Mouse (Mus musculus) intestine, embryonic 14.5 days (tissue): ENCODE measurements around the gene Angel1. TPM values are rescaled to one million over a fixed set of nuclear protein-coding genes. Genes with fewer than 3 reads are reported as not detected.

Experiments used
- ATAC-seq: fragments of 200-750 bp; cut with Nextera tagmentation; replicated peaks from 2 replicates; pipeline ENCODE4 v1.8.0; 2017; ENCODE audit warnings: low read depth, moderate number of reproducible peaks, moderate TSS enrichment, moderate library complexity; ENCODE audit not compliant: low FRiP score, low TSS enrichment
- DNase-seq: peaks from one replicate; pipeline ENCODE4 v3.0.0-alpha.2; 2018; ENCODE audit warnings: low spot score
- H3K27ac ChIP-seq: fragments of 300-500 bp; sonication (generic); 2 replicates; pipeline ENCODE4 v1.5.1; 2014; ENCODE audit warnings: low read depth, mild to moderate bottlenecking, control low read depth
- H3K27me3 ChIP-seq: fragments of 300-500 bp; sonication (generic); replicated peaks from 2 replicates; pipeline ENCODE4 v1.6.1; 2014; ENCODE audit warnings: low read length, control low read depth; ENCODE audit not compliant: control insufficient read depth, insufficient read depth
- H3K36me3 ChIP-seq: fragments of 300-500 bp; sonication (generic); 2 replicates; pipeline ENCODE4 v1.6.1; 2014; ENCODE audit warnings: low read length, control low read depth; ENCODE audit not compliant: control insufficient read depth, insufficient read depth
- H3K4me1 ChIP-seq: fragments of 300-500 bp; sonication (generic); replicated peaks from 2 replicates; pipeline ENCODE4 v1.6.1; 2014; ENCODE audit warnings: low read length, control low read depth, mixed read lengths; ENCODE audit not compliant: control insufficient read depth, insufficient read depth
- H3K4me2 ChIP-seq: fragments of 300-500 bp; sonication (generic); 2 replicates; pipeline ENCODE4 v1.6.1; 2014; ENCODE audit warnings: low read length
- H3K4me3 ChIP-seq: fragments of 300-500 bp; sonication (generic); 2 replicates; pipeline ENCODE4 v1.5.1; 2014; ENCODE audit warnings: low read depth, low read length, control low read depth, mixed read lengths
- H3K9ac ChIP-seq: fragments of 300-500 bp; sonication (generic); 2 replicates; pipeline ENCODE4 v1.6.1; 2014; ENCODE audit warnings: mild to moderate bottlenecking, low read length
- H3K9me3 ChIP-seq: fragments of 300-500 bp; sonication (generic); 2 replicates; pipeline ENCODE4 v1.6.1; 2016; ENCODE audit warnings: low read length, control low read depth; ENCODE audit not compliant: control insufficient read depth
- WGBS: fragments of 180-500 bp; shearing (Covaris S2); extraction: QIAGEN DNeasy Blood & Tissue Kit; methylation state at CpG from one replicate; pipeline ENCODE4 v1.1.7; 2014; 5-methylcytosine and 5-hydroxymethylcytosine counted together
- polyA plus RNA-seq: library from polyadenylated mRNA; unstranded; fragments of >200 nt; fragmentation: Nextera tagmentation; extraction: Ambion mirVana; gene quantifications from 2 replicates; pipeline ENCODE4 v1.2.1, GENCODE M21; 2014

The Angel1 gene
- polyA plus RNA-seq, 1 experiment from 2014 or later = 7.8 TPM

DNA sequence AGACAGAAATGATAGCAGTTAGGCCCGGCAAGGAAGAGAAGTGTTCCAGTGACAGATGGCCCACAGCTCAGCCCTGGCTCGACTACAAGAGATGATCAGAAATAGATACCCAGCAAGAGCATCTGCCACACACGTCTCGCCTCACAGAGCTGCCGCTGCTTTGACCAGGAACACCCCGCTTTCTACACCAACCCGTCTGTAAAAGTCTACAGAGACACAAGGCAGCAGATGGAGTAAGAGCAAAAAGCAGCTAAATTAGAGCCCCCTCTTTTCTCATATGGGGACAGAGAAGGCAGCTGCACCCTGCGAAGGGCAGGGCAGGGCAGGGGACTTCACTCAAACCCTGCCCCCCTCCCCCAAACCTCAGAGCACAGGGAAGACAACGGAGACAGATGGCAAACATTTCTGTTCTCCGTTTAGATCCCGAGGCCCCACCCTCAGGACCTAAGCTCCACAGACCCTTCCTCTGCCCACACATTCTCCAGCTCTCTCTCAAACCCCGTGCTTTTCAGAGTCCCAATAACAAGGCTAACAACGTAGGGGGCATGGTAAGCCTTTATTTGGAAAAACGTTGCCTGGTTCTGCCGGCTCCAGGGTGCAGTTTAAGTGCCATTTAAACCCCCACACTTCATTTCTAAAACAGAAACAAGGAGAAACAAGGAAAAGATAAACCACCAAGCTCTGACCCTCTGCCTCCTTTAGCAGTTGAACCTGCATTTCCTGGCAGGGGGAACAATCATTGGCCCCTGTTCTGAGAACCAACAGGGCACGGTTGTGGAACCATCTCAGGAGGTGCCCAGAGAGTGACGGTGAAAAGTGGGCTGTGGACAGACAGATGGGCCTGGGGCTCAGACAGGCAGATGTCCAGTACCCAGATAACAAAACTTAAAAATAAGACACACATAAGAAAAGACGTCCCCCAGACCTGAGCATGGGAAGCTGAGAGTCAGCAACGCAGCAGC, 26.0 kb downstream of the Angel1 start:
- no peaks in the 10 kb centered on the region for H3K9me3 ChIP-seq
- H3K9ac ChIP-seq = 0 out of 2 replicates have a peak overlapping the region, but pooled peaks have one; percentile 8
- WGBS = 29% methylated on average over 19 of the region's 19 CpGs
- no peak for ATAC-seq
- no peak overlapping the region for H3K4me3 ChIP-seq
- H3K4me1 ChIP-seq = peaks cover 5% of the 10 kb centered on the region
- no peak overlapping the region for H3K27ac ChIP-seq
- H3K36me3 ChIP-seq = peaks cover 5% of the 10 kb centered on the region; the same call in 1 of the 2 replicates
- no peak overlapping the region for H3K4me2 ChIP-seq
- no peak for DNase-seq
- no peaks in the 10 kb centered on the region for H3K27me3 ChIP-seq

DNA sequence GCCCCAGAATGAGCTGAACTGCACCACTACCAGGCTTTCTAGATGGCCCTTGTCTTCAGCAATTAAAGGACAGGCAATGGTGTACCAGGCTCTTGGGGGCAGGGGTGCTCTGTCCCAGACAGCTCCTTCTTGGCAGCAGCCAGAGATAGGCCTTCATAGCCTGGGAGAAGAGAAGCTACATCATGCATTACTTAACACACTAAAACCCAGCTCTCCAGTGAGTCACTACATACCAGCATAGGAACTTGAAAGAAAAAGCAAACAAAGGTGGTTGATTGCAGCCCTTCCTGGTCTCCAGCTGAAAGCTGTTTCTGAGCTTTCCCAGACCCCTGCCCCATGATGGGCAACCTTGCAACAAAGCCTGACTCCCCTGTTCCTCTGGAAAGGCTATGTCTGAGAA, 27.7 kb downstream of the Angel1 start:
- Histone ChIP-seq H3K36me3 (peaks cover 5% of the 10 kb centered on the region; the same call in 1 of the 2 replicates), H3K9ac (no peak overlapping the region), H3K9me3 (no peaks in the 10 kb centered on the region), H3K4me1 (peaks cover 5% of the 10 kb centered on the region), H3K4me3 (no peak overlapping the region), H3K4me2 (no peak overlapping the region), H3K27me3 (no peaks in the 10 kb centered on the region), H3K27ac (no peak overlapping the region)
- ATAC-seq (no peak), DNase-seq (no peak)

DNA sequence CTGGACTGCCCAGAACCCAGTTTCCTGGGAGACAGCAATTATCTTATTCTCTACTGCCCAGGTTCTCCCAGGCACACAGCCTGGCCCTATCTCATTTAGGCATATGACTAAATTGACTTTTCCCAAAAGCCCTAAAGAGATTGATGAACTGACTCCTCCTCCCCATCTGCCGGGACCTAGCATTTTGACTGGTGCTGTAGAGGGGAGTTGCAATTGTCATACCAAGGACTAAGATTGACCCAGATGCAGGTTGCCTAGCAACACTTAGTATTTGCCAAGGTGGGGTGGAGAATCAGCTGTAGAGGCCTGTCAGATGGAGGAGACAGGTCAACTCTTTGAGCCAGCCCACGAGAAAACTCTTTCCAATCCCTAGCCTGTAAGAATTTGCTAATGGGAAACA, 28.3 kb downstream of the Angel1 start:
- peaks cover 7% of the 10 kb centered on the region for H3K4me1 ChIP-seq
- H3K4me3 ChIP-seq = no peak overlapping the region
- ATAC-seq (no peak), DNase-seq (no peak)
- no peaks in the 10 kb centered on the region for H3K27me3 ChIP-seq
- no peaks in the 10 kb centered on the region for H3K9me3 ChIP-seq
- no peak overlapping the region for H3K9ac ChIP-seq
- H3K4me2 ChIP-seq = no peak overlapping the region
- no peak overlapping the region for H3K27ac ChIP-seq
- peaks cover 4% of the 10 kb centered on the region; the same call in 1 of the 2 replicates for H3K36me3 ChIP-seq
- WGBS = 62% methylated on average over 2 of the region's 2 CpGs

DNA sequence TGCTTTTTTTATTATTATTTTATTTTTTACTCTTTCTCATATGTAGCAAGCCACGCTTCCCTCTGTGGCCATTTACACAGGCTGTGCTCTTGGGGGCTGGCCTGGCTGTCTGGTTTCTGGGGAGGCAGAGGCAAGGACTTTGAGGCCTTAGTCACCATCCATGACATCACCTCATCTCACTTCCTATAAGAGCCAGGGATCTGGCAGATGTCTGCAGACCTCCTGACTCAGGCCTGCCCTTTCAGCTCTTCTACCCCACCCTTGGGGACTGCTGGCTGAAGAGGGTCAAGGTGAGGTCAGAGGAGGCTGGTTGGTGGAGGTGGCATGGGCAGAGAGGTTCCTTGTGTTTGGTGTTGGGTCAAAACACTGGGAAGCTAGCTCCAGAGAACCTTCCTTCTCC, 31.8 kb downstream of the Angel1 start:
- Histone ChIP-seq H3K9ac (no peak overlapping the region), H3K4me3 (no peak overlapping the region), H3K27me3 (no peaks in the 10 kb centered on the region), H3K4me1 (peaks cover 10% of the 10 kb centered on the region), H3K4me2 (no peak overlapping the region), H3K36me3 (0 out of 2 replicates have a peak, but pooled peaks cover 5% of the 10 kb centered on the region), H3K9me3 (no peaks in the 10 kb centered on the region), H3K27ac (no peak overlapping the region)
- 87% methylated on average over 1 of the region's 1 CpGs for WGBS
- ATAC-seq (0 out of 2 replicates have a peak, but pooled peaks have one; percentile 24), DNase-seq (no peak)

DNA sequence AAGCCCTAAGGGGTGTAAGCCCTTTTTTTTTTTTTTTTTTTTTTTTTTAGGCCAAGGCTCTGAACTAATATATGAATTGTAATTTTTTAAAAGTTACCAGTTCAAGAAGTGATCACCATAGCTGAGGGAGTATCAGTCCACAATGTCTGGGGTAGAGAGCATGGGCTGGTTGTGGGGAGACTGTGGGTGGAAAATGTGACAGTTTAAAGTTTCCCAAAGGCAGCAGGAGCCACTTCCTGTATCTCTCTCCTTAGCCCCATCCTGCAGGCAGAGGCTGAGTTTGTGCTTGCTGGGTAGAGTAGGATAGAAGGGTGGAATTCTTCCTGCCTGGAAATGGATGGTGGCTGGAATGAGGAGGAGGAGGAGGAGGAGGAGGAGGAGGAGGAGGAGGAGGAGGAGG, 32.9 kb downstream of the Angel1 start:
- ATAC-seq = no peak
- Histone ChIP-seq H3K4me3 (no peak overlapping the region), H3K4me1 (0 out of 2 replicates have a peak, but pooled peaks cover 10% of the 10 kb centered on the region), H3K27ac (no peak overlapping the region), H3K9ac (no peak overlapping the region), H3K4me2 (no peak overlapping the region), H3K27me3 (no peaks in the 10 kb centered on the region), H3K36me3 (0 out of 2 replicates have a peak, but pooled peaks cover 10% of the 10 kb centered on the region), H3K9me3 (no peaks in the 10 kb centered on the region)
- no peak for DNase-seq

DNA sequence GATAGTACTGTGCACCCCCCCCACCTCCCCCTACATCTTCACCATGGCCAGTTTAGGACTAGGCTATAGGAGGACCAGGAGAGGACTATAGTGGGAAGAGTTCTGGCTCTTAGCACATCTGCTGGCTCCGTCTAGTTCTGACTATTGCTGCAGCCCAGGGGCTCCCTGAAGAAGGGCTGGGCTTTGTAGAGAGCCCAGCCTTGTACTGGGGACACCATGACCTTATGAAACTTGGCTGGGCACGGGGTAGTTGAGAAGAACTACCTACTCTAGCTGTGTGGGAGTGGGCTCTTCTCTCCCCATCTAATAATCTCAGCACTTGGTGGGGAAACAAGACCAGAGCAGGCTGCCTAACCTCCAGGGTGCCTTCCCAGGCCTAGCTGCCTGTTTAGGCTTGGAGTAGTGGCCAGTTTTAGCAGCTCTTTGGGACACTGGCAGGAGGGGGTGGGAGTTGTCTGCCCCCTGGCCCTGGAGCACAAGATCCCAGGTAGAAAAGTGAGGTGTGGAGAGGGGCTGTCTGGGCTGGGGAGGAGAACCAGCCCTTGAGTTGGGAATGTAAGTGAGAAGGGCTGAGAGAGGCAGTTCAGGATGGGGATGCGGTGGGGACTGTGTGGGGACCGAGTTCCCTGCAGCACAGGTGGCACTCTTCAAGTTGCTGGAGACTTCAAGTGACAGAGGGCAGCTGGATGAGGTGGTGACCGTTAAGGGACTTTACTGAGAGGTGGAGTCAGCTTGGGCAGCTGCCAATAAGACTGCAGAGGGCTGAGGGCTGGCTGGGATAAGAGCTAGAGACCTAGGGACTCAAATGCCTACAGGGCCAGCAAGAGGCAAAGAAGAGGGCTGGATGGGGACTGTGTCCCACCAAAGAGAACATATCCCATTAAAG, 33.5 kb downstream of the Angel1 start:
- no peak for ATAC-seq
- H3K4me2 ChIP-seq = no peak overlapping the region
- H3K9me3 ChIP-seq = no peaks in the 10 kb centered on the region
- H3K9ac ChIP-seq = no peak overlapping the region
- H3K36me3 ChIP-seq = 0 out of 2 replicates have a peak, but pooled peaks cover 10% of the 10 kb centered on the region
- 0 out of 2 replicates have a peak, but pooled peaks cover 10% of the 10 kb centered on the region for H3K4me1 ChIP-seq
- WGBS = 55% methylated on average over 5 of the region's 5 CpGs
- no peak overlapping the region for H3K4me3 ChIP-seq
- no peak overlapping the region for H3K27ac ChIP-seq
- no peaks in the 10 kb centered on the region for H3K27me3 ChIP-seq
- DNase-seq = no peak

DNA sequence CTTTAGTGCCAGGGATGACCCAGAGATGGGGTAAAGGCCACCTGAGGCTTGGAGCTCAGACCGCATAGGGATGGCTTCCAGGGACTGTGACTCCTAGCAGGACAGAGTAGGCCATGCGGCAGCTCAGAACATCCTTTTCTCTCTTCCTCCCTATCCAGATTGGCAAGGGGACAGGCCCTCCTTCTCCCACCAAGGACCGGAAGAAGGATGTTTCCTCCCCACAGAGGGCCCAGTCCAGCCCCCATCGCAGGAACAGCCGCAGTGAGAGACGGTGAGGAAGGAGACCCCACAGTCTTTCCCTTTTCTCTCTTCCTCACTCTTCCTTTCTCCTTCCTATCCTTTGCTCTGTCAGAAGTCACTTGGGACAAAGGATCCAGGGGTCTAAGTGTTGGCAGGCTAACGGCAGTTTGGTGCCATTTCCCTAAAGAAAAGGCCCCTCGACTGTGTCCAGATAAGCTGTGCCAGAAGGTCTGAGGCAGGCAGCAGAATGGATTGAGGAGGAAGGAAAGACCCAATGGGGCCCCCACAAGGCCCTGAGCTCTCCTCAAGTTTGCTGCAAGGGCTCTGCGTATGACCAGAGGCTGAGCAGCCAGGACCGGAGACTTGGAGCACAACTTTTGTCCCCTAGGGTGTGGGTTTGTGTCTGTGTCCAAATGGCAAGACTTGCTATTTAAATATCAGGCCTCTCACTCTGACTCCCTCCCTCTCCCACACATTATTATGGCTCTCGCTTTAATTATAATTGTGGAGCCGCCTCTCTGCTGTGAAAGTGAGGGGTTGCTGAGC, 35.4 kb downstream of the Angel1 start:
- no peak for DNase-seq
- H3K4me2 ChIP-seq = no peak overlapping the region
- no peak overlapping the region for H3K9ac ChIP-seq
- 83% methylated on average over 12 of the region's 12 CpGs for WGBS
- no peak for ATAC-seq
- H3K4me3 ChIP-seq = no peak overlapping the region
- H3K4me1 ChIP-seq = 0 out of 2 replicates have a peak, but pooled peaks cover 10% of the 10 kb centered on the region
- H3K27me3 ChIP-seq = no peaks in the 10 kb centered on the region
- 0 out of 2 replicates have a peak, but pooled peaks cover 13% of the 10 kb centered on the region for H3K36me3 ChIP-seq
- no peaks in the 10 kb centered on the region for H3K9me3 ChIP-seq
- H3K27ac ChIP-seq = no peak overlapping the region

DNA sequence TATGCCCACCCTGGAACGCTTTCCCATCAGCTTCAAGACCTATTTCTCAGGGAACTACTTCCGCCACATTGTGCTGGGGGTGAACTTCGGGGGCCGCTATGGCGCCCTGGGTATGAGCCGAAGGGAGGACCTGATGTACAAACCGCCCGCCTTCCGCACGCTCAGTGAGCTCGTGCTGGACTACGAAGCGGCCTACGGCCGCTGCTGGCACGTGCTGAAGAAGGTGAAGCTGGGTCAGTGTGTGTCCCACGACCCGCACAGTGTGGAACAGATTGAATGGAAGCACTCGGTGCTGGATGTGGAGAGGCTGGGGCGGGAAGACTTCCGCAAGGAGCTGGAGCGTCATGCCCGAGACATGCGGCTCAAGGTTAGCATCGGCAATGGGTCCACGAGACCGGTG, 37.3 kb downstream of the Angel1 start:
- Histone ChIP-seq H3K27me3 (no peaks in the 10 kb centered on the region), H3K4me2 (no peak overlapping the region), H3K36me3 (0 out of 2 replicates have a peak, but pooled peaks cover 13% of the 10 kb centered on the region), H3K27ac (no peak overlapping the region), H3K9me3 (no peaks in the 10 kb centered on the region), H3K9ac (no peak overlapping the region), H3K4me1 (0 out of 2 replicates have a peak, but pooled peaks cover 10% of the 10 kb centered on the region), H3K4me3 (no peak overlapping the region)
- 96% methylated on average over 27 of the region's 27 CpGs for WGBS
- DNase-seq (no peak), ATAC-seq (no peak)
